Mouse (Mus musculus) kidney, embryonic 14.5 days (tissue): ENCODE measurements around the gene Scaf8. TPM values are rescaled to one million over a fixed set of nuclear protein-coding genes. Genes with fewer than 3 reads are reported as not detected.
"Not testable (repeated sequence)": the region's sequence is repeated elsewhere in the genome, so short reads cannot be mapped to it uniquely, and the experiment has no call there.

ENCODE experiments used
- ATAC-seq: fragments of 200-750 bp; cut with Nextera tagmentation; 2 replicates; pipeline ENCODE4 v1.8.0; 2017; ENCODE audit warnings: moderate number of reproducible peaks, mild to moderate bottlenecking, moderate TSS enrichment, moderate library complexity; ENCODE audit not compliant: low FRiP score, low TSS enrichment
- H3K27ac ChIP-seq: fragments of 300-500 bp; sonication (generic); 2 replicates; pipeline ENCODE4 v1.5.1; 2014; ENCODE audit warnings: low read depth, mild to moderate bottlenecking, low read length, moderate library complexity, mixed read lengths
- H3K27me3 ChIP-seq: fragments of 300-500 bp; sonication (generic); 2 replicates; pipeline ENCODE4 v1.6.1; 2014; ENCODE audit warnings: mild to moderate bottlenecking, low read length; ENCODE audit not compliant: control insufficient read depth, insufficient read depth
- H3K36me3 ChIP-seq: fragments of 300-500 bp; sonication (generic); 2 replicates; pipeline ENCODE4 v1.6.1; 2014; ENCODE audit warnings: low read length, mixed read lengths; ENCODE audit not compliant: control insufficient read depth, insufficient read depth
- H3K4me1 ChIP-seq: fragments of 300-500 bp; sonication (generic); 2 replicates; pipeline ENCODE4 v1.6.1; 2014; ENCODE audit warnings: low read length, mixed read lengths; ENCODE audit not compliant: control insufficient read depth, insufficient read depth
- H3K4me2 ChIP-seq: fragments of 300-500 bp; sonication (generic); replicated peaks from 2 replicates; pipeline ENCODE4 v1.6.1; 2014; ENCODE audit warnings: low read depth, mild to moderate bottlenecking, low read length
- H3K4me3 ChIP-seq: fragments of 300-500 bp; sonication (generic); 2 replicates; pipeline ENCODE4 v1.5.1; 2014; ENCODE audit warnings: mild to moderate bottlenecking, low read length
- H3K9ac ChIP-seq: fragments of 300-500 bp; sonication (generic); 2 replicates; pipeline ENCODE4 v1.6.1; 2014; ENCODE audit warnings: low read depth, mild to moderate bottlenecking, low read length, moderate library complexity
- H3K9me3 ChIP-seq: fragments of 300-500 bp; sonication (generic); 2 replicates; pipeline ENCODE4 v1.6.1; 2016; ENCODE audit warnings: low read length; ENCODE audit not compliant: control insufficient read depth
- WGBS: fragments of 180-500 bp; shearing (Covaris S2); extraction: QIAGEN DNeasy Blood & Tissue Kit; methylation state at CpG from one replicate; pipeline ENCODE4 v1.1.7; 2014; 5-methylcytosine and 5-hydroxymethylcytosine counted together
- polyA plus RNA-seq: library from polyadenylated mRNA; unstranded; fragments of >200 nt; fragmentation: Nextera tagmentation; extraction: Ambion mirVana; gene quantifications from 2 replicates; pipeline ENCODE4 v1.2.1, GENCODE M21; 2014

The Scaf8 gene
- polyA plus RNA-seq, 1 experiment from 2014 or later = 35.9 TPM

DNA sequence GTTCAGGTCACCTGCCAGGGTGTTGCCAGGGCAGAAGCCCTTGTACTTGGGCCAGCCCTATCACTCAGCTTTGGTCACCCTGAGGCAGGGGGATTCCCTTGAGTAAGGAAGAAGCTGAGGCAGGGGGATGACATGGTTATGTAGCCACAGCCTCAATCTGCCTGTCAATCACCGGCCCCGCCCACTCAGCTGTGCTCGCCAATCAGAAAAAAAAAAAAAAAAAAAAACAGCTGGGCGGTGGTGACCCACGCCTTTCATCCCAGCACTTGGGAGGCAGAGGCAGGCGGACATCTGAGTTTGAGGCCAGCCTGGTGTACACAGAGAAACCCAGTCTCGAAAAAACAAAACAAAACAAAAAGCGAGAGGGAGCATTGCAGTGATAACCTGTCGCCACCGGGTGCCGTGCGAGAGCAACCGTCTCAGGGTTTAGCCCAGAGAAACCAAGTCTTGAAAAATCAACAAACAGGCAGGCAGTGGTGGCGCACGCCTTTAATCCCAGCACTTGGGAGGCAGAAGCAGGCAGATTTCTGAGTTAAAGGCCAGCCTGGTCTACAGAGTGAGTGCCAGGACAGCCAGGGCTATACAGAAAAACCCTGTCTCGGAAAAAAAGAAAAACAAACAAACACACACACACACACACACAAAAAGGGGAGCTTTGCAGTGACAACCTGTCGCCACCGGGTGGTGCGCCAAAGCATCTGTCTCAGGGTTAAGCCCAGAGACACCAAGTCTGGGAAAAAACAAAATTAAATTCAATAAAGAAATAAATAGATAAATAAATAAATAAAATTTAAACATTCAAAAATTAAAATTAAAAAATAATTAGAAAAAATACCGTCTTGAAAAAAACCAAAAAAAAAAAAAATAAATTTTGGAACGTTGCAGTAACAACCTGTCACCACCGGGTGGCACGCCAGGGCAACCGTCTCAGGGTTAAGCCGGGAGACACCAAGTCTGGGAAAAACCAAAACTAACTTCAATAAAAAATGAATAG is 31.7 kb upstream of the Scaf8 start:
- 2% methylated on average over 25 of the region's 25 CpGs for WGBS
- H3K27me3 ChIP-seq, H3K4me1 ChIP-seq, H3K9ac ChIP-seq, H3K9me3 ChIP-seq, H3K27ac ChIP-seq, H3K36me3 ChIP-seq: not testable (repeated sequence)
- Histone ChIP-seq H3K4me3 (peak overlapping the region; percentile 48), H3K4me2 (peak overlapping the region; percentile 30)
- ATAC-seq = peak; percentile 2; the same call in 1 of the 2 replicates

DNA sequence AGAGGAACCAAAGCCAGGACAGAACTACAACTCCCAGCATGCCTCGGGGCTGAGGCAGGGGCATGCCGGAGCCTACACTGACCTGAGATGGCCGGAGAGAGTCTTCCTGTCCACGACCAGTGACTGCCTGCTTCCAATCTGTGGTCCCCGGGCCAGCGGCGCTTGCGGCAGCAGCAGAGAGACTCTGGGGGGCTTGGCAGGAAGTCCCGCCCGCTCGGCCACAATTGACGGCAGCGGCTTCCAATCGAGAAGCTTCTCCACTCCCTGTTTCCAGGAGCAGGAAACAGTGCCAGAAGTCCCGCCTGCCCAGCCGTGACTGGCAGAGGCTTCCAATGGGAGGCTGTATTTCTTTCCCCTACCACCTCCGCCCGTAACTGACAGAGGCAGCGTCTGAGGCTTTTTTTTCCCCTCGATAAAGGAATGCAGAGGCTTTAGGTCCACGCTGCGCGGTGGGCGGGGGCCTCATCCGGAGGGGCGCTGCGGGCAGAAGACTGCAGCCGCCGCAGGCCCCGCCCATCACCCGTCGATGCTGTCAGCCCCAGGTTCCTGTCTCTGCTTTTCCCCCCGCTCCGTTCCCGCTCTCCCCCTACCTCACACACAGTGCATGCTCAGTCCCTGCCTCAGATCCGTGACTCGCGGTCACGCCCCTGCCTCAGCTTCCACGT is 30.8 kb upstream of the Scaf8 start:
- under 1% methylated on average over 33 of the region's 40 CpGs for WGBS
- H3K27me3 ChIP-seq = no peaks in the 10 kb centered on the region
- peak; percentile 77 for ATAC-seq

GRCm38 (mm10) chr17:3084551-3084930 is 30.2 kb upstream of the Scaf8 start:
- Histone ChIP-seq H3K9ac (peak overlapping the region; percentile 63), H3K27me3 (no peaks in the 10 kb centered on the region), H3K36me3 (no peaks in the 10 kb centered on the region), H3K27ac (peak overlapping the region; percentile 84; the same call in 1 of the 2 replicates), H3K4me1 (no peaks in the 10 kb centered on the region), H3K4me2 (peak overlapping the region; percentile 58), H3K9me3 (no peaks in the 10 kb centered on the region), H3K4me3 (peak overlapping the region; percentile 48)
- WGBS = under 1% methylated on average over 28 of the region's 31 CpGs
- ATAC-seq = peak; percentile 32

More for the DNA sequence above, 30.8 kb upstream of the Scaf8 start:
- Histone ChIP-seq H3K27ac (peak overlapping the region; percentile 84), H3K4me1 (no peaks in the 10 kb centered on the region), H3K9ac (peak overlapping the region; percentile 45; the same call in 1 of the 2 replicates), H3K36me3 (no peaks in the 10 kb centered on the region), H3K4me3 (peak overlapping the region; percentile 48), H3K9me3 (no peaks in the 10 kb centered on the region), H3K4me2 (peak overlapping the region; percentile 58)

DNA sequence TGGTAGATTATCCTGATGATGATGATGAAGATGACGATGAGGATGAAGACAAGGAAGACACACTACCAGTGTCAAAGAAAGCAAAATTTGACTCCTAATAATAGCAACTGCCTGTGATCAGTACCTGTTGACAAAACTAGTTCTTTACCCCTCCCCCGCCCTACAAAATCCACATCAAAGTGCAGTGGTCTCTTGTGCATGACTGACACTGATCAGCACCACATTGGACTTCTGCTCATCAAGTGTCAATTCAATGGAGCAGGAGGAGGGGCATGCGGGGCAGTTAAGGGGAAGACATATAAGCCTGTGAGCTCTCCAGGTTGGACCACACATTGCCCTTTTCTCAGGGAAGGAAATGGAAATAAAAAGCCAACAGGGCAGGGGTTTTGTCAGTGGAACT is 29.6 kb upstream of the Scaf8 start:
- no peaks in the 10 kb centered on the region for H3K36me3 ChIP-seq
- peak overlapping the region; percentile 63; the same call in 1 of the 2 replicates for H3K9ac ChIP-seq

DNA sequence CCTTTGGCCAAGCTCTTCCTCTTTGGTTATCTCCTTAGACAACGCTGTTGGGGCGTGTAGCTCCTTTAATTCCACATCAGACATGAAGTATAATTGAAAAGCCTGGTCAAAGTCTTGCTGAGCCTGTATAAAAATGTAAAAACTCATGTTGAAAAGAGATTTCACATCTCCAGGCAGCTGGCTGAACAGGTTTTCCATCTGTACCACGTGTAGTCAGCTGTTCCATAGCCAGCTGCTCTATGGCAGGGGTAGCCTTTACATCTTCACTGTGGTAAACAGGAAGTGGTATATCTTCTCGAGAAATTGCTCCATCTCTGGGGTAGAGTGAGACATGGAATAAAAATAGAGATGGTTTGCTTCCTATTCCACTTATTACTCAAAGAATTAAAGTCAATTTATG is 22.1 kb upstream of the Scaf8 start:
- no peaks in the 10 kb centered on the region for H3K36me3 ChIP-seq
- 60% methylated on average over 4 of the region's 4 CpGs for WGBS
- H3K9ac ChIP-seq = no peak overlapping the region
- ATAC-seq = no peak
- no peak overlapping the region for H3K27ac ChIP-seq
- no peak overlapping the region for H3K4me2 ChIP-seq
- no peaks in the 10 kb centered on the region for H3K27me3 ChIP-seq
- H3K9me3 ChIP-seq = no peaks in the 10 kb centered on the region
- H3K4me1 ChIP-seq = no peaks in the 10 kb centered on the region
- no peak overlapping the region for H3K4me3 ChIP-seq

More for the DNA sequence above, 29.6 kb upstream of the Scaf8 start:
- Histone ChIP-seq H3K27me3 (no peaks in the 10 kb centered on the region), H3K4me3 (peak overlapping the region; percentile 48; the same call in 1 of the 2 replicates), H3K4me2 (peak overlapping the region; percentile 58), H3K27ac (peak overlapping the region; percentile 84; the same call in 1 of the 2 replicates), H3K9me3 (no peaks in the 10 kb centered on the region), H3K4me1 (no peaks in the 10 kb centered on the region)
- 67% methylated on average over 3 of the region's 3 CpGs for WGBS
- no peak for ATAC-seq

DNA sequence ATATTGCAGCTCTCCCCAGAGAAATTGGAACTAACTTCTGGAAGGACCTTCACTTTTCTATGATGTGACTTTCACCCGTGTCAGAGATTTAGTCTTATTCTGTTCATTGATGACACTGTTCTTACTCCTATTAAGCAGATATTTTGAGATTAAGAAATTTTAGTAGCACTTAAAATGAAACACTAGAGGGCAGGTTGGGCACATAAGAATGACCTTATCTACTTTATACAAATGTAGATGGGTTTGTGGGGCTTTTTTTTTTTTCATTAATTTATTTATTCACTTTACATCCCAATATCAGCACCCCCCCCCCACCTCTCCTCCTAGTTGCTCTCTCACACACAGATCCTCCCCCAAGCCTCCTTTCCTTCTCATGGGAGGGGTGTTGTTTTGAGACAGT is 15.5 kb upstream of the Scaf8 start:
- not testable (repeated sequence) for H3K4me3 ChIP-seq, ATAC-seq, H3K36me3 ChIP-seq, H3K27ac ChIP-seq, H3K9ac ChIP-seq, H3K4me1 ChIP-seq, H3K27me3 ChIP-seq, H3K9me3 ChIP-seq, H3K4me2 ChIP-seq
- 88% methylated on average over 1 of the region's 1 CpGs for WGBS

GRCm38 (mm10) chr17:3102336-3103165 is 12.2 kb upstream of the Scaf8 start:
- Histone ChIP-seq H3K9me3 (no peaks in the 10 kb centered on the region), H3K4me3 (peak overlapping the region; percentile 34), H3K27ac (no peak overlapping the region), H3K36me3 (peaks cover 2% of the 10 kb centered on the region; the same call in 1 of the 2 replicates), H3K4me2 (peak overlapping the region; percentile 59), H3K4me1 (no peaks in the 10 kb centered on the region), H3K27me3 (no peaks in the 10 kb centered on the region), H3K9ac (peak overlapping the region; percentile 53; the same call in 1 of the 2 replicates)
- WGBS = 2% methylated on average over 14 of the region's 14 CpGs
- ATAC-seq = peak; percentile 91

GRCm38 (mm10) chr17:3104154-3104931 is 10.4 kb upstream of the Scaf8 start:
- ATAC-seq = no peak
- Histone ChIP-seq H3K27ac (no peak overlapping the region), H3K27me3 (no peaks in the 10 kb centered on the region), H3K4me1 (no peaks in the 10 kb centered on the region), H3K9ac (no peak overlapping the region), H3K36me3 (peaks cover 2% of the 10 kb centered on the region; the same call in 1 of the 2 replicates), H3K4me3 (no peak overlapping the region), H3K9me3 (no peaks in the 10 kb centered on the region), H3K4me2 (no peak overlapping the region)
- 91% methylated on average over 6 of the region's 6 CpGs for WGBS
